Mouse (Mus musculus) neural tube, embryonic 14.5 days (tissue): ENCODE measurements around the gene Zwint. TPM values are rescaled to one million over a fixed set of nuclear protein-coding genes. Genes with fewer than 3 reads are reported as not detected.
A peak's percentile ranks its signal among the peaks of the same experiment; 100 is the strongest.

Experiments used
- ATAC-seq: fragments of 200-750 bp; cut with Nextera tagmentation; 2 replicates; pipeline ENCODE4 v1.8.0; 2017; ENCODE audit warnings: low read depth, mild to moderate bottlenecking, moderate TSS enrichment, moderate library complexity
- H3K27ac ChIP-seq: fragments of 300-500 bp; sonication (generic); 2 replicates; pipeline ENCODE4 v1.5.1; 2014; ENCODE audit warnings: low read depth, mild to moderate bottlenecking, control low read depth, low read length, moderate library complexity, mixed read lengths
- H3K27me3 ChIP-seq: fragments of 300-500 bp; sonication (generic); 2 replicates; pipeline ENCODE4 v1.6.1; 2014; ENCODE audit warnings: low read length; ENCODE audit not compliant: control insufficient read depth, insufficient read depth
- H3K36me3 ChIP-seq: fragments of 300-500 bp; sonication (generic); 2 replicates; pipeline ENCODE4 v1.6.1; 2014; ENCODE audit warnings: low read length, mixed read lengths; ENCODE audit not compliant: control insufficient read depth, insufficient read depth
- H3K4me1 ChIP-seq: fragments of 300-500 bp; sonication (generic); 2 replicates; pipeline ENCODE4 v1.6.1; 2014; ENCODE audit warnings: low read length; ENCODE audit not compliant: control insufficient read depth, insufficient read depth
- H3K4me2 ChIP-seq: fragments of 300-500 bp; sonication (generic); 2 replicates; pipeline ENCODE4 v1.6.1; 2014; ENCODE audit warnings: mild to moderate bottlenecking, low read depth, low read length, control low read depth
- H3K4me3 ChIP-seq: fragments of 300-500 bp; sonication (generic); 2 replicates; pipeline ENCODE4 v1.5.1; 2014; ENCODE audit warnings: low read depth, low read length, control low read depth, mixed read lengths
- H3K9ac ChIP-seq: fragments of 300-500 bp; sonication (generic); replicated peaks from 2 replicates; pipeline ENCODE4 v1.6.1; 2014; ENCODE audit warnings: low read depth, mild to moderate bottlenecking, control low read depth, low read length, mixed read lengths
- H3K9me3 ChIP-seq: fragments of 300-500 bp; sonication (generic); 2 replicates; pipeline ENCODE4 v1.6.1; 2016; ENCODE audit warnings: low read length; ENCODE audit not compliant: control insufficient read depth
- WGBS: fragments of 180-500 bp; shearing (Covaris S2); extraction: QIAGEN DNeasy Blood & Tissue Kit; methylation state at CpG from one replicate; pipeline ENCODE4 v1.1.7; 2014; 5-methylcytosine and 5-hydroxymethylcytosine counted together
- polyA plus RNA-seq: library from polyadenylated mRNA; unstranded; fragments of >200 nt; fragmentation: Nextera tagmentation; extraction: Ambion mirVana; gene quantifications from 2 replicates; pipeline ENCODE4 v1.2.1, GENCODE M21; 2014

Gene Zwint
- polyA plus RNA-seq, result 720 and 890 TPM in 2 replicates

GRCm38 (mm10) chr10:72654270-72655016 lies at the start of gene Zwint:
Gene Zwint, plus strand, starts transcription at chr10:72654845.
- 2% methylated on average over 36 of the region's 36 CpGs for WGBS
- Histone ChIP-seq H3K9ac (peak within 1 kb of the TSS; percentile 65), H3K4me3 (peak within 1 kb of the TSS; percentile 55), H3K4me2 (peak within 1 kb of the TSS; percentile 75), H3K27me3 (no peaks in the 10 kb centered on the region), H3K4me1 (peaks cover 18% of the 10 kb centered on the region), H3K9me3 (no peaks in the 10 kb centered on the region), H3K27ac (peak within 1 kb of the TSS; percentile 91), H3K36me3 (peaks cover 14% of the 10 kb centered on the region; the same call in 1 of the 2 replicates)
- peak; percentile 99 for ATAC-seq

DNA sequence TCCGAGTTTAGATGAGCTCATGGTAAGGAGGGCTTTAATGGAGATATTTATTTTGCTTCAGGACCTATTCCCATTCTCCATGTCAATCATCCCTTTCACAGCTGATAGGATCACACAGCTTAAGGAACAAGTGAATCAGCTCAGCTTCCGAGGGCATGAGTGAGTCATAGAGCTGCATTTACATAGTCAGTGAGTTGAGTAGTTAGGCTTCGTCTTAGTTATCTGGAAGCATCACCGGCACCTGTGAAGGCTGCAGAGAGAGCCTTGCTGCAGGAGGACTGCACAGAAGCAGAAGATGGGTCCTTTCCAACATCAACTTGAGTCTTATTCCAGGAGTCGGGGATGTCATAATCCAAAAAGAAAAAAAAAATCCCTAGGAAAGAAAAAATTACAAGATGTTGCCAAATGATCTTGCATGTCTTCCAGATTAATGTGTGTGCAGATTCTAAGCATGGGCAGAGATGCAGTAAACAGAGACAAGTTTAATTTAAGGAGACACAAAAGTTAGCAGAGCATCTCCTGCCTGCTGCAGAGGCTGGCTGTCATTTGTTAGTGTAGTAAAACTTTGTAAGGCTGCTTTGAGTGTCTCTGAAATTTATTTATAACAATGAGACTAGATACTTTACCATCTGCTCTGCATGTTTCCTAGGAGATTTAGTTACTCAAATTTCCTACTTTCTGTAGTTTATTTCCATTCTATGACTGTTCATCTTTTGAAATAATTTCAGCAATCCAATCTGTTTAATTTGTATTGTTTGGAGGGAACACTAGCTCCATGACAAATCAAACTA lies 41.3 kb upstream of the Zwint start:
- Histone ChIP-seq H3K27me3 (no peaks in the 10 kb centered on the region), H3K4me3 (no peak overlapping the region), H3K36me3 (no peaks in the 10 kb centered on the region), H3K4me2 (no peak overlapping the region), H3K9me3 (no peaks in the 10 kb centered on the region), H3K4me1 (no peaks in the 10 kb centered on the region), H3K9ac (no peak overlapping the region), H3K27ac (no peak overlapping the region)
- 90% methylated on average over 5 of the region's 5 CpGs for WGBS
- no peak for ATAC-seq

- H3K27ac ChIP-seq, result no peak overlapping the region
- no peak overlapping the region for H3K4me3 ChIP-seq
- no peaks in the 10 kb centered on the region for H3K27me3 ChIP-seq
- no peaks in the 10 kb centered on the region for H3K4me1 ChIP-seq
- WGBS, result 90% methylated on average over 2 of the region's 2 CpGs
- no peak overlapping the region for H3K4me2 ChIP-seq
- no peaks in the 10 kb centered on the region for H3K9me3 ChIP-seq
- H3K9ac ChIP-seq, result no peak overlapping the region
- H3K36me3 ChIP-seq, result no peaks in the 10 kb centered on the region
- ATAC-seq, result no peak
Measured at GRCm38 (mm10) chr10:72616153-72616552, 38.5 kb upstream of the Zwint start.

- 60% methylated on average over 2 of the region's 2 CpGs for WGBS
- Histone ChIP-seq H3K9ac (no peak overlapping the region), H3K27me3 (no peaks in the 10 kb centered on the region), H3K9me3 (no peaks in the 10 kb centered on the region), H3K36me3 (no peaks in the 10 kb centered on the region), H3K4me3 (no peak overlapping the region), H3K4me2 (no peak overlapping the region), H3K4me1 (no peaks in the 10 kb centered on the region), H3K27ac (no peak overlapping the region)
- ATAC-seq, result no peak
Measured at GRCm38 (mm10) chr10:72620527-72620926, 34.1 kb upstream of the Zwint start.

GRCm38 (mm10) chr10:72623561-72623960 lies 31.1 kb upstream of the Zwint start:
- Histone ChIP-seq H3K27me3 (no peaks in the 10 kb centered on the region), H3K4me3 (no peak overlapping the region), H3K27ac (no peak overlapping the region), H3K9me3 (no peaks in the 10 kb centered on the region), H3K4me2 (no peak overlapping the region), H3K9ac (no peak overlapping the region), H3K4me1 (no peaks in the 10 kb centered on the region), H3K36me3 (no peaks in the 10 kb centered on the region)
- 68% methylated on average over 8 of the region's 8 CpGs for WGBS
- ATAC-seq, result no peak

- H3K4me1 ChIP-seq, result no peaks in the 10 kb centered on the region
- WGBS, result 72% methylated on average over 5 of the region's 5 CpGs
- no peak for ATAC-seq
- H3K4me3 ChIP-seq, result no peak overlapping the region
- no peak overlapping the region for H3K4me2 ChIP-seq
- H3K36me3 ChIP-seq, result no peaks in the 10 kb centered on the region
- no peaks in the 10 kb centered on the region for H3K27me3 ChIP-seq
- no peak overlapping the region for H3K9ac ChIP-seq
- H3K27ac ChIP-seq, result no peak overlapping the region
- H3K9me3 ChIP-seq, result no peaks in the 10 kb centered on the region
Measured at GRCm38 (mm10) chr10:72634125-72634524, 20.5 kb upstream of the Zwint start.

DNA sequence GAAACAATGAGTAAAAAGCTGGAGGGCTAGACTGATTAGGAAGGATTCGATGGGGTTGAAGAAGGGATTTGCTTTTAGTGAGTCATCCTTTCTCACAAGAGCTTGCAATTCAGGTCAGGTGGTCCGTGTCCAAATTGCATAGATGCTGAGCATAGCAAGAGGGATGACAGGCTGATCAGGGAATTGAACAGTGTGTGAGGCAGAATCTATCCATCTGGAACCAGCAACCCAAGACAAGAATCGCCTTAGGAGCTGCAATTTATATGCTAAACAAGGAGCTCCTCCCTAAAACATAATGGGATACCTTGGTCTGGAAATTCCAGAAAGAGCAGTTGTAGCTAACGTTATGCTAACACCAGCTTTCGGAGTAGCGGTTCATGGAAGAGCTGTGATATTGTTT lies 3.8 kb upstream of the Zwint start:
- Histone ChIP-seq H3K4me3 (no peak overlapping the region), H3K4me2 (no peak overlapping the region)
- ATAC-seq, result no peak

DNA sequence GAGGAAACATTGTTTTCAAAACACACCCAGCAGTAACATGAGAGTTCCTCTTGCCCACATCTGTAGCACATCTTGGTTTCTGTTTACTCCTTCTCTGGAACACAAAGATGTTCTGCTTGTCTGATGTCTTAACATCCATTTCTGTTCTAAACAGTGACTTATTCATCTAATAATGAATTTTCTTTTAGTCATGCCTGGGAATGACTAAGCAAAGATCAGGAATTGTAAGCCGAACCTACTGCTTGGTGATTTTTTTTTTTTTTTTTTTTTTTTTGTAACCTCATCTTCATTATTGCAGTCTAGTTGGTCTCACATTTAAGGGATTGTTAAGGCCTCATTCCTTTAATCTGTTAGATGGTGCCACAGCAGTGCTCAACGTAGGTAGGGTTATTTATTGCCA lies 848 bp upstream of the Zwint start:
- 49% methylated on average over 2 of the region's 2 CpGs for WGBS
- H3K36me3 ChIP-seq, result peaks cover 14% of the 10 kb centered on the region; the same call in 1 of the 2 replicates
- peak overlapping the region; percentile 91 for H3K27ac ChIP-seq
- H3K4me2 ChIP-seq, result peak overlapping the region; percentile 47
- H3K9me3 ChIP-seq, result no peaks in the 10 kb centered on the region
- no peak; the same call in 1 of the 2 replicates for ATAC-seq
- H3K9ac ChIP-seq, result no peak overlapping the region
- H3K27me3 ChIP-seq, result no peaks in the 10 kb centered on the region
- H3K4me1 ChIP-seq, result peaks cover 18% of the 10 kb centered on the region
- H3K4me3 ChIP-seq, result peak overlapping the region; percentile 55; the same call in 1 of the 2 replicates

More for the DNA sequence above, 3.8 kb upstream of the Zwint start:
- H3K27me3 ChIP-seq, result no peaks in the 10 kb centered on the region
- H3K36me3 ChIP-seq, result no peaks in the 10 kb centered on the region
- no peaks in the 10 kb centered on the region for H3K9me3 ChIP-seq
- WGBS, result 39% methylated on average over 6 of the region's 6 CpGs
- H3K9ac ChIP-seq, result no peak overlapping the region
- peaks cover 6% of the 10 kb centered on the region for H3K4me1 ChIP-seq
- H3K27ac ChIP-seq, result no peak overlapping the region

DNA sequence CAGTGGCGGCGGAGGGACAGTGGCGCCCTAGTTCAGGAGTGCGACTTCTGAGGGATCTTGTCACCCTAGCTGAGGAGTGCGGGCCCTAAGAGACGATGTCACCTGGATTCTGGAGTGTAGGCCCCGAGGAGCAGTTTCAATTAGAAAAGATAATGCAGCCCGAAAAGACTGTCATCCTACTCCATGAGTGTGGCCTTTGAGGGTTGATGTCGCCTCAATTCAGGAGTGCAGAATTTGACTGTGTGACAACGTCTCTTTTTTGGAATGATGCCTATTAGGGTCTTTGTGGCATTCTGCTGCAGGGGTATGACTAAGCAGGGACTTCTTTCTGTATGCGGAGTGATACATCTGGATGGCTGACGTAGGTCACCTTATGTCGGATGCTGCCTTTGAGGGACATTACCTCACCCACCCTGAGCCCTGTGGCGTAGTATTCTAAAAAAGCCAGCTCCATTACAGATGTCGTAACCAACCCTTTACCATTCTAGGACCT lies 418 bp downstream of the Zwint start:
- Histone ChIP-seq H3K4me1 (peaks cover 18% of the 10 kb centered on the region), H3K27me3 (no peaks in the 10 kb centered on the region), H3K36me3 (peaks cover 15% of the 10 kb centered on the region; the same call in 1 of the 2 replicates), H3K27ac (peak overlapping the region; percentile 91), H3K9ac (peak overlapping the region; percentile 65), H3K4me2 (peak overlapping the region; percentile 75), H3K4me3 (peak overlapping the region; percentile 55), H3K9me3 (no peaks in the 10 kb centered on the region)
- ATAC-seq, result peak; percentile 85
- under 1% methylated on average over 15 of the region's 15 CpGs for WGBS
